Mouse (Mus musculus) c-Kit-positive CD71-positive TER-119-negative erythroid progenitor cells, embryonic 14.5 days (primary cell): ENCODE results near the gene Pigm.
A peak's percentile ranks its signal among the peaks of the same experiment; 100 is the strongest.

Experiments
- DNase-seq: peaks from one replicate; pipeline ENCODE4 v3.0.0-alpha.2; 2013; ENCODE audit warnings: low read depth

Gene Pigm

DNA sequence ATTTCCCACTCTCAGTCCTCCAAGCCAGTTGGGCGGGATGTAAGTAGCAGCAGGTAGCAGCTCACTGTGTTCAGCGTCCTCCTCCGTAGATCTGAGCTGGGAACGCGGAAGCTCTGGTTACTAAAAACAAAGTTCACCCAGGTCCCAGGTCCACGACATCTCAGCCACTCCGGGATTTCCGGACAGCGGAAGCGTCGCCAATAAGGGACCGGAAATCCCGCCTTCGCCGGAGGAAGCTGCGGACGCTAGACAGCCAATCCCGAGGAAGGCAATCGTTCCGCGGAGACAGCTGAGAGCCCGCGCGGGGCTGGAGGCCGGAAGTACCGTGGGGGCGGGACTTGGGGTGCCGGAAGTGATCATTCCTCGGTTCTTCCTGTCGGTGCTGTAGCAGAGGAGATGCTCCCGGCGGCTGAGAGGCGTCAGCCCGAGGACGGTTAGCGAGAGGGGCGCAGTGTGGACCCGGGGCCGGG is at the start of gene Pigm:
TSS of gene Pigm (plus strand) at position 349 of the 470 bp plus-strand sequence.
- DNase-seq: peak; percentile 97

DNA sequence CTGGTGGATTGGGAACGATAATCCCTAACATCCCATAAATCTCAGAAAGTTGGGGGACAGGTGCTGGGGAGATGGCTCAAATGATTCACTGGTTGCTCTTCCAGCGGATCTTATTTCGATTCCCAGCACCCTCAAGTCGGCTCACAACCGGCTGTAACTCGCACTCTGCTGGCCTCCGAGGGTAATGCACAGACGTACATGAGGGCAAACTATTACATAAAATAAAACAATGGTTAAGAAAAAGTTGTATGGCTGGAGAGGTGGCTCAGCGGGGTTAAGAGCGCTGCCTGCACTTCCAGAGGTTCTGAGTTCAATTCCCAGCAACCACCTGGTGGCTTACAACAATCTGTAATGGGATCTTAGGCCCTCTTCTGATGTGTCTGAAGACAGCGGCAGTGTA is 49.7 kb upstream of the Pigm start:
- DNase-seq: no peak

DNA sequence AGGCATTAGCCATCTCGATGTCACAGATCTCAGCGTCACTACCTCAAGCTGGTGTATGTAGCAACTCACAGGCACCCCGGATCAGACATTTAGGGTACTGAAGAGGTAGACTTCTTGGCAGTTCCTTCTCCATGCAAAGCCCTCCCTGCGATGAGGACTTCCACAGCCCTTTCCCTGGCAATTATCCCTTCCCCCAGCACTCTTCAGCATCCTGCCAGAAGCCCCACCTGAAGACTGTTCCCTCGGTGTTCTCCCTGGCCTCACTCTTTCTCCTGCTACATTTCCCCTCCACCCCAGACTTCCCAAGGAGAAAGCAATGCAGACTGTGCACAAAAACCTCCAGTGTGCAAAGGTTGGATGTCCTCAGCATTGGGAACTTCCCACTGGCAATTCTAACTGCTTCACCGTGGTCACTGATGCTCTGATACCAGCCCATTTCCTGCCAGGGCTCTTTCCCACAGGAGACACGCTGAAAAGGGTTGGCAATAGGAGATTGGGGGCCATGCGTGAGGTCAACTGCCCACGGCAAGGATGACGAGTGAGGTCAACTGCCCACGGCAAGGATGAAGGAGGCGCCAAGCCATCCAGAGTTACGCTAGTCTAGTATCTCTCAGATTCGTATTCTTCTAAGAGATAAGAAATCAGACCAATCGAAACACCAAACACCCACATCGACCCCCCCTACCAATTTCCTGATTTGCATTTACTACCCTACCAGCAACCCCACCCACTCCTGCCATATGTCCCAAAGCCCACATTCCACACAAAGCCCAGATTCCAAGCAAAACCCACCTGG is 48.9 kb upstream of the Pigm start:
- no peak for DNase-seq

DNA sequence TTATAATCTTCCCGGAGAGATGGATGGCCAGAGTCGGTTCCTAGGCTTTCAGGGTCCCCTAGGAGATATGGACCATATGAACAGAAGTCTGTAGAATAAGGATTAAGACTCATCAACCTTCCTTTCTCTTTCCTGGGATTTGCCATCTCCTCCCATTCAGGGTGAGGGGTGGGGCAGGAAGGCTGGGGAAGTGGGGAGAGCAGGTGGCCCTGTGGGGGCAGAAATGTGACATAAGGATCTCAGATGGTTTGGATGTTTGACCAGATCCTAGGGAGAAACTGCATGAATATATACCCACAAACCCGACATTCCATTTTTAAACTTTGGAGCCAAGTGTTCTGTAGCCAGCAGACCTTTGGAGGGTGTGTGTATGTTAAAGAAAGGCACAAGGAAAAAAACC is 48.3 kb upstream of the Pigm start:
- no peak for DNase-seq

DNA sequence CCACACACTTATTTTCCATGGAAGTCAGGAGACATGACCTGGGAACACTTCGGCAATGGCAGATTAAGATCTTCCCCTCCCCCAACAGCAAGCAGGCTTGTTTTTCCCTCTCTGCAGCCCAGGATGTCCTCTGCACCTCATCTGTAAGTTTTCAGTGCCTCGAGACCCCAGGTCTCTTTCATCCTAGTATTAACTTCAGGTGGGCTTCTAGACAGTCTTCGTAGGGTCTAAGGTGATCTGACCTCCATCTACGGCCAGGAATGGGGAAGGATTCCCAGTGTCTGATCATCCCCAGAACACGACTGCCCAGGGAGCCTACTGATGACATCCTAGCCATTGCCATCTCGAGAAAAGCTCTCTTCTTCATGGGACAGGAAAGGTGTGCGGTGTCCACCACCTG is 47.9 kb upstream of the Pigm start:
- no peak for DNase-seq

DNA sequence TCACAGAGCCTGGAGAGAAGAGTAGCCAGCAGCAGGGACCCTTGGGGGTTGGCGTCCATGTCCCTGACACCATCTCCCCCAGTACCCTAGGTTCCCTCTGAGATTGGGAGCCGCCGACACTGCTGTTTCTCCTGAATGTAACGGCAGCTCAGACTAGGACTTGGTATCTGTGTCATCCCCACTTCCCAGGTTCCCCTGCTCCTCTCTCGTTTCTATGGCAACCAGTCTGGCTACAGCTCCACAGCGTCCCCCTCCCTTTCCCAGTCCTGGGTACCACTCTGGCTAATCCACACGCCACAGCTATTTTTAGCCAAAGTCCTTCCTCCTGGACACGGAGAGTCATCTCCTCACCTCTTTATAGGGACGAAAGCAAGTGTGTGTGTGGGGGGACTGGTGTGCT is 47.2 kb upstream of the Pigm start, which contains the start of gene Kcnj9:
TSS of gene Kcnj9 (minus strand) at position 188 of the 400 bp plus-strand sequence.
- DNase-seq: no peak

DNA sequence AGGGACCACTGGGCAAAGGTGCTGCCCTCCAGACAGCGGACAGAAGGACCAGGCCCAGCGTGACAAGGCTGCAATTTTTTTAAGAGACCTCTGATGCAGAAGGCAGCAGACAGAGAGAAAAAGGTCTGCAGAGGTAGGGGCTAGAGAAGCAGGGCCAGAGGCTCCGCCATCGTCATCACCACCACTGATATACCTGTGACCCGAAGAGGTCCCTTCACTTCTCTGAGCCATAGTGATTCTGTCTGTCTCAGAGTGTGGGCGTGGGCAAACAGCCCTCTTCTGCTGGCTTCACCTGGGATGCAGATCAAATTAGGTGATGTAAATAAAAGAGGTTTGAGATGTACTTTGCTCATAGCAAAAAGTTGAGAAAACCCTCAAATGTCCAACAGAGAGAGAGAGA is 46.7 kb upstream of the Pigm start:
- no peak for DNase-seq

DNA sequence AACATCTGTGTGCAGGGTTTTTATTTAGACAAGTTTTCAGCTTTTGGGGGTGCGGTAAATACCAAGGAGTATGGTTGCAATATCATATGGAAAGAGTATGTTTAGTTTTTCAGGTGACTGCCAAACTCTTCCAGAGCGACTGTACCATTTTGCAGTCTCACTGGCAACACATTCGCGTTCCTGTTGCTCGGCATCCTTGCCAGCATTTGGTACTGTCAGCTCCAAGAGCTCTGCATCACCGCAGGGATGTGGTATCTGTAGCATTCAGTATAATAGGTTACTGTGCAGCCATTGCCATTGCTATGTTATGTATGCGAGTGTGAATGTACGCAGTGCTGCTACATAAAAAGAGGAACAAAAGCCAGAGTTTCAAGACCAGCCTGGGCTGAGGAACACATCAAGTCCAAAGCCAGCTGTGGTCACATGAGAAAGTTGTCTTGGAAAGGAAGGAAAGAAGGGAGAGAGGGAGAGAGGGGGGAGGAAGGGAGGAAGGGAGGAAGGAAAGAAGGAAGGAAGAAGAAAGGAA is 44.9 kb upstream of the Pigm start:
- no peak for DNase-seq

DNA sequence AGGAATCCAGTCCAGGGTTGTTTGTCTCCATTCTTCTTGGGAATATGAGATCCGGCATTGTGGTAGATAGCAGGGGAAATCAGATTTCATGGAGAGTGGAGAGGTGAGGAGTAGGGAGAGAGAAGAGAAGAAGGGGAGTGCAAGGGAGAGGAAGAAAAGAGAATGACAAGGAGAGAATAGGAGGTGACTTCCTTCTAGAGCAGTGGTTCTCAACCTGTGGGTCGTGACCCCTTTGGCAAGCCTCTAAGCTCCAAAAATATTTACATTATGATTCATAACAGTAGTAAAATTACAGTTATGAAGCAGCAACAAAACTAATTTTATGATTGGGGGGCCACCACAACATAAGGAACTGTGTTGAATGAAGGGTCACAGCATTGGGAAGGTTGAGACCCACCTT is 43.4 kb upstream of the Pigm start:
- DNase-seq: no peak

DNA sequence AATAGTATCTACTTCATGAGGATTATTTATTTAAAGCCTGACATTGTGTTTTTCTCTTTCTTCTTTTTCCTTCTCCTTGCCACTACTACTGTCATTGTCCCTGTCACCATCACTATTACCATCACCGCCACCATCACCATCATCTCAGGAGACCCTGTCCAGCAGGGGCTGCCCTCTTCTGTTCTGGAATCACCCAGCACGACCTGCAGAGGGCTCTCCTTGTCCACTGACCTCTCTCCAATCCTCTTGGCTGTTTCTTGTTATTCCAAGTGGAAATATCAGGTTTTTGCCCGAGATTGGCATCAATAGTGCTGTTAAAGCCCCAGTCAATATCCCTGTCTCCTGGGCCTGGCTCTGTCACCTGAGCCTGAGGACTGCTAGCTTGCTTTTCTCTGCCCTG is 42.8 kb upstream of the Pigm start:
- no peak for DNase-seq

DNA sequence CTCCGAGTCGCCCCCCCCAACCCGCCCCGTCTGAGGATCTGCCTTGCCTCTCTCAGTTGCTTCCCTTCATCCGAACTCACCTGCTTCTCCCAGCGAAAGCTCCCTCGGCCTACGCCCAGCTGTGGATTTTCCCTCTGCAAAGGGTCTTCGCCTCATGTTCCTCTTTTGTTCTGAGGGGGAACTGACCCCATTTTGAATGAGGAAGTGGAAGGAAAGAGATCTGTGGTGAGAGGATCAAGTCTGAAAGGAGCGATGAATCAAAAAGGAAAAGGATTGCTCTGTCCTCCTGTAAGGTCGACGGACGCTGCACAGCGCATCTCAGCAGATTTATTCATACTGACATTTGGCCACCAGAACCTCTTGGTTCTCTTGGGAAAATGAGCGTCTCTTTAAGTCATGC is 40.5 kb upstream of the Pigm start:
- no peak for DNase-seq

DNA sequence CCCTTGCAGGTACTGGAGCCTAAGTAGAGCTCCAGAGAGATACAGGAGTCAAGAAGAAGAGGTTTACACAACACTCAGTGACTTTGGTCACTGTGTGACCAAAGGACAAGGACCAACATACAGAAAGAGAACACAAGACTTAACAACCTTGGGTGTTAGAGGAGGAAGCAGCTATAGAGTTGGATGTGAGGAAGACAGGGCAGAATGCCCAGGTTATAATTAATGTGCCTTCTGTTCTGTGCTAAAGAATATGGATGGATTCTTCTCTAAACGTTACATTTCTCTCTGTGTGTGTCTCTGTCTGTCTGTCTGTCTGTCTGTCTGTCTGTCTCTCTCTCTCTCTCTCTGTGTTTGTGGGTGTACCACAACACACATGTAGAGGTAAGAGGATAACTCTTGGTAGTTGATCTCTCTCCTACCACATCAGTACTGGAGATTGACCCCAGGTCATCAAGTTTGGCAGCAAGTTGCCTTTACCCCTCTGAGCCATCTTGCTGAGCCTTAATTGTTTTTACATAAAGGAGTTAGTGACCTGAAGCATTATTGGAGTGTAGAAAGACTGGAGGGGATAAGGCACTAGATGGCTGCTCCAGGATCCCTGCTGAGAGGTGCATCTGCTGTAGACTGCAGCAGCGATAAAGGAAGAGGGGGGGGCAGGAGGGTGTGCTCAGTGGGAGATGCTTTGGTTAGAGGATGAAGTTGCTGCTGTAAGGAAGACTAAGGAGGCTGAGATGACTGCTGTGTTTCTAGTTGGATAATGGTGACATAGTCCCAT is 38.7 kb upstream of the Pigm start:
- DNase-seq: no peak

DNA sequence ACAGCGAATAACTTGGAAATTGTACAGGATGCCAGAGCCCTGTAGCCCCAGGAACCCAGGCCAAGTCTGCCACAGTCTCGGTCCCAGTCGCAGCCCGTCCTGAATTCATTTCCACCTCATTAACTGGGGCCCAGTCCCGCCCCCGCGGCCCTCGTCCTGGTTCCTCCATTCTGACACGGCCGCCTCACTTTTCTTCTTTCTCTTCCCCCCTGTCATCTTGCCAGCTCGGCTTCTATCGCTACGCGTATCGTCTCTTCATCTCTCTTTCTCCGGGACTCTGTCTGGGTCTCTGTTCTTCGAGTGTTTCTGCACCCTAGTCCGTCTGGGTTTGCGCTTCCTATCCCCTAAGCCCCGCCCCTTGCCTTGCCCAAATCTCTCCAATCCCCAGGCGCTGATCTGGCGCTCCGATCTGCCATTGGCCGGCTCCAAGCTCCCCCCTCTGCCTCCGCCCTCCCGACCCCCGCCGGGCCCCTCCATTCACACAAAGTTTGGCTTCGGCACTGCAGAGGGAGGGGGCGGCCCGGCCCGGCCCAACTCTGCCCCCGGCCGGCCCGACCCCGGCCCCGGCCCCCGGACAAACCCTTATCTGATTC is 35.5 kb upstream of the Pigm start, which contains the start of gene Kcnj10:
TSS of gene Kcnj10 (plus strand) at position 482 of the 593 bp plus-strand sequence.
- DNase-seq: peak; percentile 57

DNA sequence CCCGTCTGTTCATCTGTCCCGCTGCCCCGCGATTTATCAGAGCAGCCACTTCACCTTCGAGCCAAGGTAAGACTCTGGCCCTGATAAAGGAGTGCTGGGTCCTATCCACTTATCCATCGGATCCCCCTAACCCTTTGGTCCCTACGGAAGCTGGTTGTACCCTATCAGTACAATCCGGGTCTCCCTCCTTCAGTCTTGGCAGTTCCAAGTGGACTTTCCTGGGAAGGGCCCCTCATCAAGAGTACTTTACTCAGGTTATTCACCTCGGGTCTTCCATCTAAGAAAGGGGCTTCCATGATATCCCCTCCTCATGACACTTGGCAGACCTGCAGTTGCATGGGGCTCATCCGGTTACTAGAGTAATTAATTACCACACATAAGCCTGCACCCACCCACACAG is 35.0 kb upstream of the Pigm start:
- DNase-seq: no peak

DNA sequence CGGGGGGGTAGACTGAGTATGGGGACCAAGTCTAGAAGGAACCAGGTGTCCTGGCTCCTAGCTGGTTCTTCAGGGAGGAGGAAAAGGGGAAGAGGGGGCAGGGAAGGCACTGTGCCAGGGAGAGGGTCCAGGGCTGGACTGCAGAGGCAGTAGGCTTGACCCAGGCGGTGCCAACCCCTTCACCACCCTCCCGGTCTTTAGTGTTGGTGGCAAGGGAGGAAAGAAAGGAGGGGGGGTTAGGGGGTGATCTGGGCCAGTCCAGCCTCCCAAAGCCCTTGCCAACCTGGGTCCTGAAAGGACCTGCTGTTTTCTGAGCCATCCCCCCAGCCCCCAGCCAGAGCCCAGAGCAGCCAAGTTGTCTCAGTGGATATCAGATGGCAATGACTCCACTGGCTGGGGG is 33.6 kb upstream of the Pigm start:
- DNase-seq: no peak

DNA sequence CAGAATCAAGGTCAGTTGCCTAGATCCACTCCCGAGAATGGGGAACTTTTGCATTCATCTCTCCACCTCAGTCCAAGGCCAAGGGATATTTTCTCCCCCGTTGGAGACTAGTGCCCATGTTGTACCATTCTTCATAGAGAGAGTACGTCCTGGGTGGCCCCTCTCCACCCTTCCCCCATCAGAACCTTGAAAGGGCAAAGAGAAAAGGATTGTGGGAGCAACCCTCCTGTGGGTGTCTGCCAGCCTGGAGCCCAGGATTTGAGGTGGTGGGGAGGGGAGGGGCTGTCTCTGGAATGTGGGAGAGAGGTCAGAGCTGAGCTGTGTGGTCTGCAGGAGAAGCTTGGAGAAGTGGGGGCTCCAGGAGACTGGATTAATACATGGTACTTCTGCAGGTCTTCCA is 32.4 kb upstream of the Pigm start:
- DNase-seq: no peak

DNA sequence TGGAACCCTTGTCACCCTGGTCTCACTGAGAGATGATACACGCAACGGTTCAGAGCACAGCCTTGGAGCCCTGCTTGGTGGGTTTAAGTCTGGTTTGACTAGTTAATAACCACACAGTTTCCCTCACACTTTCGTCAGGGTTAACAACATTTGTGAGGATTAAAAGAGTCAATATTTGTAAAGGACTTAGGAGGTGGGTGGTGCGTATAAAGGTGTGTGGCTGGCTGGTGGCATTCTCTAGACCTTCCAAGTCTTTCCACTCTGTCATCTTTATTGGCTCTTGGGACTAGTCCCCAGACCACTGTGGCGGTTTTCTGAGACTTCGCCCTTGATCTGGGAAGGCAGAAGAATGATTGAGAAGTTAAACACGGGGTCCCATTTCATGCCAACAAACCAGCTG is 31.5 kb upstream of the Pigm start:
- DNase-seq: no peak

DNA sequence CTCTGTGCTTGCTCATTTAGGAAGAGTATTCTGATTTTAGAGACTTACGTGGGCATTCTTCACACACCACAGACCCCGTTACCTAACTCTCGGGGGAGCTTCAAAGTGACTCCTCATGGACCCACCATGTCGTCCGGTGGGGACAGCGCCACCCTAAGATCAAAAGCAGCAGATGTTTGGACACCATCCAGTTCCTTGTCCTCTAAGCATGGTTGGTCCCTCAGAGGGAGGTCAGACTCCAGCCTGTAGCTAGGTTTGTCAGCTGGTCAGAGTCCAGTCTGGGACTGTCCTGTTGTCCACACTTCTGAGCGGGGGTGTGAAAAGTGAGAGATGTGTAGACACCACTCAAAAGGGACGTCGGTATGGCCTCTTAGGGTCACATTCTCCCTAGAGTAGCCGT is 29.6 kb upstream of the Pigm start:
- no peak for DNase-seq

DNA sequence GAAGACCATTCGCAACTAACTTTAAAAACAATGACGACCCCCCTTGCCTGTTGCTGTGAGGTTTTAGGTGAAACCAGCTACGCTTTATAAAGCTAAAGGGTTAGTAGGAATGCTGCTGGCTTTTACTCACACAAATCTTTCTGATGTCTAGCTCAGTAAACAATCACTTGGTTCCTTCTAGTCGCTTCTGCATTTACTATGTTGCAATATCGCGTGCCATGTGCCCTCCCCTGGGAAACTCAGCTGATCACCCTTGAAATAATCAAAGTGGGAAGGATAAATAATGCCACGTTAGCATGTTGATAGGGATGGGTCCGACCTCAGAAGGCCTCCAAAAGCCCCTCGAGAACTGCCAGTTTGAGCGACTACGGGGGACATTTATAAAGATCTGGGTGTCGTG is 29.0 kb upstream of the Pigm start:
- DNase-seq: no peak

DNA sequence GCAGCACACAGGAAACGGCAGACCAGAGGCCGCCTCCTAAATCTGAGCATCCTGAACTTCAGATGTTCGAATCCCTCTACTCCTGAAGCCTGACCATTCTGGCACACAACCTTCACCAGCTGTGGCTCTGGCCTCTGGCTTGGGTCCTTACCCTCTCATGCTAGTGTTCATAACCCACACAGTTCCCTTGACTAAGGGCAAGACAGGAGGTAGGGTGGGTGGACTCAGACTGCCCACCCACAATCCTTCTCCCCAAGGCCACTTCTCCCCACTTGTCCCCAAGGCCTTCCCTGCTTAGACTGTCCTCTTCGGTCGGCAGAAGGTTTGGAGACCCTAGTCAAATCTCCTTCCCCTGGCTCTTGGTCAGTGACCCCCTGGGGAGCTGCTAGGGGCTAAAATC is 26.8 kb upstream of the Pigm start:
- no peak for DNase-seq

DNA sequence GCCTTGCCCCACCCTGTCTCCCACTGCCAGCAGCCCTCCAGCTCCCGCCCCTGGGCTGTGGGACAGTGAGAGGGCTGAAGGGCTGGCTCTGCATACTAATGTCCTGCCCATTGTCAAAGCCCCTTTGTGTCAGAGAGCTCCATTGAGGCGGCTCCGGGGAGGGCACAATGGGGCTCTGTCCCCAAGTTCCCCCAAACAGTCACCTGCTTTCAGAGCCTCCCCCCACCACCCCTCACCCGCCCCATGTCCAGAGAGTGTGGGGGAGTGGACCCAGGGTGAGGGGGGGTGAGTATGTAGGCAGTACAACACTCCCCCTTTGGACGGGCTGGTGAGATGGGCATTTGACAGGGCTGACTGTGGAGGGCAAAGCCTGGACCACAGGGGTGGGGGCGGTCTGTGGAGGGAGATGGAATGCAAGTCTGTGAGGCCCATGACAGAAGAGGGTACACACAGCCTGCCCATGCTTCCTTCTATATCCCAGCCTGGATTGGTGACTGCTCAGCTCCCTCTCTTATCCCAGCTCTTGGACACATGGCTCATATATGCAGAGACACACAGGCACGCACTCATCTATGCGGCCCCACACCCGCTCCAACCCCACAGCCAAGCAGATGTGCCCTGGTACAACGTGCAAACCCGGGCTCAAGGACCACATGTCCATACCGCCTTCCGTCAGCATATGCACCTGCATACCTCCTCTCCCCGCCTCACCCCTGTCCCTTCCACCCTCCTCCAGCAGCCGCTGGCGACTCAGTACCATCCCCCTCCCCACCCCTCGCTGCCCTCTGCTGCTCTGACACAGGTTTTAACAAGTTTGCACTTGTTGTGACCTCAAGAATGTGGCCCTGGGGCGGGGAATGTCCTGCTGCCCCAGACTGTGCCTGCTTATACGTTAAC is 26.2 kb upstream of the Pigm start:
- DNase-seq: no peak

DNA sequence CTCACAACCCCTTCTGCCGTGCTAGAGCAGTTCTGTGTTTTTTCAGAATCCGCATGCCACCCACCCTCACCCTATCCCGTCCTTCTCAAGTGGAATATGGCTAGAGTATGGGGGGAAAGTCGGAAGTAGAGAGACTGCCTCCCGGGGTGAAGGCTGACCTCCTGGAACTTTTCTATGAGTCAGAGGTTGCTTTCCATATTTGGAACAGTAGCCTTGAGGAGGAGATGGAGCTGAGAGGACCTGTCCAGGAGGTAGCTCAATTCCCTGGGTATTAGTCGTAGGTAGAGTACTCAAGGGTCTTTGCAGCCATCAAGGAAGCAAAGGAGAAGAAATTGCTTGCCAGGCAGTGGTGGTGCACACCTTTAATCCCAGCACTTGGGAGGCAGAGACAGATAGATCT is 24.3 kb upstream of the Pigm start:
- no peak for DNase-seq
